Mouse (Mus musculus) CH12.LX (cell line): ENCODE results near the gene Hcrt. TPM values are rescaled to one million over a fixed set of nuclear protein-coding genes. Genes with fewer than 3 reads are reported as not detected.

ENCODE experiments used
- DNase-seq: peaks from one replicate; pipeline ENCODE4 v3.0.0-alpha.2; 2013; ENCODE audit errors: extremely low read depth
- H3K27ac ChIP-seq: 2 replicates; pipeline ENCODE4 v1.5.1; 2012; ENCODE audit warnings: low read depth, mild to moderate bottlenecking, control low read depth, moderate library complexity; ENCODE audit not compliant: insufficient read depth
- H3K27me3 ChIP-seq: replicated peaks from 2 replicates; pipeline ENCODE3; 2012; ENCODE audit warnings: inconsistent platforms
- H3K36me3 ChIP-seq, 2 experiments: replicated peaks in 1 of 2; 2 replicates each; pipeline versions ENCODE3 to v1.6.1; 2012; ENCODE audit warnings: inconsistent platforms in 1 of 2, low read length in 1 of 2, mild to moderate bottlenecking in 1 of 2, mixed read lengths in 1 of 2, moderate library complexity in 1 of 2; ENCODE audit not compliant: control insufficient read depth in 1 of 2, insufficient read depth in 1 of 2
- H3K4me1 ChIP-seq, 2 experiments: 2 replicates each; pipeline ENCODE4 v1.6.1; 2012; ENCODE audit warnings: inconsistent platforms in 1 of 2, moderate library complexity in 1 of 2; ENCODE audit not compliant: insufficient read depth in 2 of 2, control insufficient read depth in 1 of 2
- H3K4me2 ChIP-seq: 2 replicates; pipeline ENCODE4 v1.6.1; 2012; ENCODE audit warnings: low read depth, mild to moderate bottlenecking, control low read depth; ENCODE audit not compliant: poor library complexity, insufficient read depth, severe bottlenecking
- H3K4me3 ChIP-seq, 3 experiments: fragments of 150-350 bp in 1 of 3; sonication (generic) in 1 of 3; replicated peaks in 1 of 3; 2 replicates each; pipeline versions ENCODE3 to v1.5.1; 2011 to 2012; ENCODE audit warnings: low read depth in 2 of 3, low read length in 2 of 3, mild to moderate bottlenecking in 2 of 3, moderate library complexity in 2 of 3, control low read depth in 1 of 3, improper control_type of control experiment in 1 of 3, inconsistent platforms in 1 of 3, mixed read lengths in 1 of 3; ENCODE audit not compliant: poor library complexity in 1 of 3
- H3K79me2 ChIP-seq: replicated peaks from 2 replicates; pipeline ENCODE4 v1.6.1; 2012; ENCODE audit warnings: mild to moderate bottlenecking, moderate library complexity; ENCODE audit not compliant: control insufficient read depth, poor library complexity, insufficient read depth, severe bottlenecking; ENCODE audit errors: extremely low read depth
- H3K9ac ChIP-seq: 2 replicates; pipeline ENCODE4 v1.6.1; 2012; ENCODE audit warnings: low read depth, mild to moderate bottlenecking, control low read depth, moderate library complexity; ENCODE audit not compliant: insufficient read depth
- H3K9me3 ChIP-seq: replicated peaks from 2 replicates; pipeline ENCODE3; 2012; ENCODE audit warnings: low read length, inconsistent platforms, mixed read lengths
- BHLHE40 ChIP-seq: IDR thresholded peaks from 2 replicates; pipeline ENCODE4 v1.6.1; 2011; ENCODE audit warnings: mild to moderate bottlenecking, low read depth, low read length, improper control_type of control experiment
- CHD2 ChIP-seq: IDR thresholded peaks from 2 replicates; pipeline ENCODE4 v1.6.1; 2011; ENCODE audit warnings: low read length, improper control_type of control experiment
- CTCF ChIP-seq, 2 experiments: IDR thresholded peaks in 1 of 2; conservative IDR thresholded peaks in 1 of 2; 2 replicates each; pipeline ENCODE4 v1.5.1; 2011 to 2012; ENCODE audit warnings: low read depth in 2 of 2, low read length in 2 of 2, improper control_type of control experiment in 1 of 2, inconsistent platforms in 1 of 2, mild to moderate bottlenecking in 1 of 2, moderate library complexity in 1 of 2
- E2F4 ChIP-seq: IDR thresholded peaks from 2 replicates; pipeline ENCODE4 v1.6.1; 2011; ENCODE audit warnings: low read depth, low read length, improper control_type of control experiment; ENCODE audit not compliant: insufficient replicate concordance
- ELF1 ChIP-seq: IDR thresholded peaks from 2 replicates; pipeline ENCODE4 v1.6.1; 2014; ENCODE audit warnings: low read depth, mild to moderate bottlenecking, inconsistent platforms, low read length, improper control_type of control experiment
- EP300 ChIP-seq: IDR thresholded peaks from 2 replicates; pipeline ENCODE4 v1.6.1; 2011; ENCODE audit warnings: low read length, improper control_type of control experiment
- IRF4 ChIP-seq: IDR thresholded peaks from 2 replicates; pipeline ENCODE4 v1.6.1; 2014; ENCODE audit warnings: low read depth, mild to moderate bottlenecking, inconsistent platforms, low read length, improper control_type of control experiment
- JUN ChIP-seq: IDR thresholded peaks from 2 replicates; pipeline ENCODE4 v1.6.1; 2011; ENCODE audit warnings: low read depth, mild to moderate bottlenecking, low read length, improper control_type of control experiment, moderate library complexity; ENCODE audit not compliant: insufficient read depth
- MAFK ChIP-seq: IDR thresholded peaks from 2 replicates; pipeline ENCODE4 v1.6.1; 2011; ENCODE audit warnings: low read length, improper control_type of control experiment; ENCODE audit not compliant: insufficient replicate concordance
- MAX ChIP-seq: IDR thresholded peaks from 2 replicates; pipeline ENCODE4 v1.6.1; 2011; ENCODE audit warnings: low read length, improper control_type of control experiment
- MXI1 ChIP-seq: IDR thresholded peaks from 2 replicates; pipeline ENCODE4 v1.6.1; 2011; ENCODE audit warnings: mild to moderate bottlenecking, low read depth, low read length, improper control_type of control experiment
- NRF1 ChIP-seq: IDR thresholded peaks from 2 replicates; pipeline ENCODE4 v1.6.1; 2014; ENCODE audit warnings: low read depth, mild to moderate bottlenecking, inconsistent platforms, low read length, improper control_type of control experiment, moderate library complexity
- POLR2A ChIP-seq: IDR thresholded peaks from 2 replicates; pipeline ENCODE4 v1.6.1; 2011; ENCODE audit warnings: low read depth, mild to moderate bottlenecking, improper control_type of control experiment, low read length
- POLR2AphosphoS2 ChIP-seq: IDR thresholded peaks from 2 replicates; pipeline ENCODE4 v1.6.1; 2011; ENCODE audit warnings: low read depth, low read length, improper control_type of control experiment
- RAD21 ChIP-seq: IDR thresholded peaks from 2 replicates; pipeline ENCODE4 v1.6.1; 2011; ENCODE audit warnings: low read depth, mild to moderate bottlenecking, low read length, improper control_type of control experiment, moderate library complexity
- SIN3A ChIP-seq: IDR thresholded peaks from 2 replicates; pipeline ENCODE4 v1.6.1; 2012; ENCODE audit warnings: low read length, improper control_type of control experiment, inconsistent platforms
- SMC3 ChIP-seq: IDR thresholded peaks from 2 replicates; pipeline ENCODE4 v1.6.1; 2011; ENCODE audit warnings: low read depth, low read length, improper control_type of control experiment
- UBTF ChIP-seq: IDR thresholded peaks from 2 replicates; pipeline ENCODE4 v1.6.1; 2012; ENCODE audit warnings: low read depth, mild to moderate bottlenecking, inconsistent platforms, low read length, improper control_type of control experiment, moderate library complexity
- USF1 ChIP-seq: IDR thresholded peaks from 2 replicates; pipeline ENCODE4 v1.6.1; 2014; ENCODE audit warnings: low read depth, mild to moderate bottlenecking, inconsistent platforms, low read length, improper control_type of control experiment
- ZKSCAN1 ChIP-seq: IDR thresholded peaks from 2 replicates; pipeline ENCODE4 v1.6.1; 2012; ENCODE audit warnings: low read depth, inconsistent platforms, low read length, improper control_type of control experiment, borderline replicate concordance
- ZMIZ1 ChIP-seq: IDR thresholded peaks from 2 replicates; pipeline ENCODE4 v1.6.1; 2012; ENCODE audit warnings: low read depth, mild to moderate bottlenecking, inconsistent platforms, low read length, improper control_type of control experiment
- ZNF384 ChIP-seq: IDR thresholded peaks from 2 replicates; pipeline ENCODE4 v1.6.1; 2012; ENCODE audit warnings: low read depth, low read length, improper control_type of control experiment, inconsistent platforms
- dilution Hi-C: fragments of 300-500 bp; cut with MboI; formaldehyde crosslinking; loops from 2 replicates; pipeline ENCODE4 v1.14.3; 2020; ENCODE audit warnings: low sequenced_read_pairs; ENCODE audit not compliant: extremely low pct_unique_long_range_greater_than_20kb, extremely low pct_ligation_motif_present
- in situ Hi-C: fragments of 300-500 bp; cut with MboI; formaldehyde crosslinking; loops from 3 replicates; pipeline ENCODE4 v1.14.3; 2019; ENCODE audit warnings: low sequenced_read_pairs, low pct_ligation_motif_present, low pct_unique_long_range_greater_than_20kb, mixed read lengths
- polyA plus RNA-seq: library from polyadenylated mRNA; unstranded; fragments of >175 nt; gene quantifications from 2 replicates; pipeline ENCODE4 v1.2.1, GENCODE M21; 2012; ENCODE audit warnings: low read depth; ENCODE audit not compliant: insufficient read length
- total RNA-seq, 2 experiments: library from RNA; depleted of rRNA; stranded (reverse); fragments of 300-350 nt in 1 of 2; fragments of >200 nt in 1 of 2; gene quantifications; 2 replicates each; pipeline ENCODE4 v1.2.3; 2012 to 2014

Gene Hcrt
- total and polyA plus RNA-seq, 3 experiments, result not detected

GRCm38 (mm10) chr11:100721776-100722492 is 40.8 kb downstream of the Hcrt start:
- Histone ChIP-seq H3K79me2 (peaks cover 44% of the 10 kb centered on the region), H3K4me3 (no peak overlapping the region), H3K27ac (no peak overlapping the region), H3K9ac (no peak overlapping the region), H3K27me3 (no peaks in the 10 kb centered on the region), H3K4me1 (peaks cover 8 to 62% of the 10 kb centered on the region in 2 experiments), H3K9me3 (no peaks in the 10 kb centered on the region), H3K36me3 (peaks cover 30 to 81% of the 10 kb centered on the region in 2 experiments), H3K4me2 (no peak overlapping the region)
- TF ChIP-seq MXI1 (no peak), E2F4 (no peak), EP300 (no peak), POLR2A (no peak), POLR2AphosphoS2 (no peak), MAFK (no peak), RAD21 (no peak), NRF1 (no peak), SIN3A (no peak), BHLHE40 (no peak), ZKSCAN1 (no peak)
- in situ Hi-C loops, result no loop called here
- DNase-seq, result no peak
- dilution Hi-C loops, result no loop called here

- Histone ChIP-seq H3K4me2 (no peak overlapping the region), H3K4me3 (no peak overlapping the region), H3K27ac (no peak overlapping the region), H3K4me1 (peaks cover 8 to 60% of the 10 kb centered on the region in 2 experiments), H3K79me2 (peaks cover 41% of the 10 kb centered on the region), H3K9ac (no peak overlapping the region), H3K27me3 (no peaks in the 10 kb centered on the region), H3K36me3 (peaks cover 35 to 88% of the 10 kb centered on the region in 2 experiments), H3K9me3 (no peaks in the 10 kb centered on the region)
- in situ Hi-C loops, result no loop called here
- DNase-seq, result no peak
- dilution Hi-C loops, result no loop called here
- TF ChIP-seq JUN, result no peak
- TF ChIP-seq UBTF, result no peak
- TF ChIP-seq POLR2A, result no peak
- no peak for TF ChIP-seq CTCF (conservative IDR thresholded peaks at IDR 0.05 in 1 of 2, IDR thresholded peaks at IDR 0.05 in 1 of 2; ENCODE audit: low read depth in 2 of 2, low read length in 2 of 2)
- no peak for TF ChIP-seq USF1
- TF ChIP-seq ZMIZ1, result no peak
- TF ChIP-seq NRF1, result no peak
- no peak for TF ChIP-seq E2F4
- TF ChIP-seq IRF4, result no peak
- TF ChIP-seq ZNF384, result no peak
- no peak for TF ChIP-seq ELF1
- no peak for TF ChIP-seq SMC3
- TF ChIP-seq MAX, result no peak
- no peak for TF ChIP-seq CHD2
Measured at GRCm38 (mm10) chr11:100721254-100721653, 41.5 kb downstream of the Hcrt start.
